Mouse (Mus musculus): Measurements from ENCODE around the gene Rpl3l. TPM values are rescaled to one million over a fixed set of nuclear protein-coding genes. Genes with fewer than 3 reads are reported as not detected.
"Not testable (repeated sequence)": the region's sequence is repeated elsewhere in the genome, so short reads cannot be mapped to it uniquely, and the experiment has no call there.

Rpl3l gene
- polyA plus RNA-seq, 1 experiment from 2014 or later, result not detected

- WGBS (ENCODE audit: insufficient replicate concordance), result under 1% methylated on average over 61 of the region's 61 CpGs
- peaks cover 57% of the 10 kb centered on the region for H3K36me3 ChIP-seq
- no peaks in the 10 kb centered on the region for H3K27me3 ChIP-seq
- DNase-seq (peak; percentile 97), ATAC-seq (ENCODE audit: low read depth) (peak; percentile 93)
- no peaks in the 10 kb centered on the region for H3K9me3 ChIP-seq (replicated peaks)
- peaks cover 51% of the 10 kb centered on the region for H3K4me1 ChIP-seq (replicated peaks)
- H3K9ac ChIP-seq, result peak overlapping the region; percentile 91
- H3K4me3 ChIP-seq (replicated peaks), result peak overlapping the region; percentile 82
- peak overlapping the region; percentile 84 for H3K27ac ChIP-seq
- H3K4me2 ChIP-seq, result peak overlapping the region; percentile 87
These were observed 8.0 kb upstream of the Rpl3l start for GRCm38 (mm10) chr17:24719494-24720222.

- Histone ChIP-seq H3K4me1 (replicated peaks) (peaks cover 52% of the 10 kb centered on the region), H3K9ac (peak overlapping the region; percentile 91), H3K4me3 (replicated peaks) (peak overlapping the region; percentile 82), H3K36me3 (peaks cover 51% of the 10 kb centered on the region), H3K27ac (peak overlapping the region; percentile 84), H3K4me2 (peak overlapping the region; percentile 87)
- DNase-seq; H3K9me3 ChIP-seq (replicated peaks); ATAC-seq (ENCODE audit: low read depth); H3K27me3 ChIP-seq: not testable (repeated sequence)
- 0% methylated on average over 11 of the region's 11 CpGs for WGBS (ENCODE audit: insufficient replicate concordance)
These were observed 7.0 kb upstream of the Rpl3l start for GRCm38 (mm10) chr17:24720616-24721015.

DNA sequence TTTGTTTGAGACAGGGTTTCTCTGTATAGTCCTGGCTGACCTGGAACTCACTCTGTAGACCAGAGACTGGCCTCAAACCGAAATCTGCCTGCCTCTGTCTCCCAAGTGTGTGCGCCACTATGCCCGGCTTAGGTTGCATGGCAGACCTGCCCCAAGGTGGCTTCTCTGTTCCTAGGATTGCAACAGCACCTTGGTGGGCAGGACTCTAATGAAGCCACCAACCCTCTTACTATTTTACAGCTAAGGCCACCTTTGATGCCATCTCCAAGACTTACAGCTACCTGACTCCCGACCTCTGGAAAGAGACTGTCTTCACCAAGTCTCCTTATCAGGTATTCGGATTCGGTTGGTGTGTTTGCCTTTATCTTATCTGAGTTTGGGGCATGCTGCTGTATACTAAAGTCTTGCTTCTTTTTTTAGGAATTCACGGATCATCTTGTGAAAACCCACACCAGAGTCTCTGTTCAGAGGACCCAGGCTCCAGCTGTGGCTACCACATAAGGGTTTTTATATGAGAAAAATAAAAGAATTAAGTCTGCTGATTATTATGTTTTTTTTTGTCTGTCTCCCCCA is 6.2 kb upstream of the Rpl3l start:
- DNase-seq, result peak; percentile 21
- WGBS (ENCODE audit: insufficient replicate concordance), result 11% methylated on average over 7 of the region's 7 CpGs
- ATAC-seq (ENCODE audit: low read depth); H3K9me3 ChIP-seq (replicated peaks); H3K27me3 ChIP-seq: not testable (repeated sequence)
- Histone ChIP-seq H3K27ac (peak overlapping the region; percentile 89), H3K9ac (peak overlapping the region; percentile 91), H3K4me3 (replicated peaks) (peak overlapping the region; percentile 82), H3K4me2 (peak overlapping the region; percentile 87), H3K36me3 (peaks cover 43% of the 10 kb centered on the region), H3K4me1 (replicated peaks) (peaks cover 58% of the 10 kb centered on the region)

DNA sequence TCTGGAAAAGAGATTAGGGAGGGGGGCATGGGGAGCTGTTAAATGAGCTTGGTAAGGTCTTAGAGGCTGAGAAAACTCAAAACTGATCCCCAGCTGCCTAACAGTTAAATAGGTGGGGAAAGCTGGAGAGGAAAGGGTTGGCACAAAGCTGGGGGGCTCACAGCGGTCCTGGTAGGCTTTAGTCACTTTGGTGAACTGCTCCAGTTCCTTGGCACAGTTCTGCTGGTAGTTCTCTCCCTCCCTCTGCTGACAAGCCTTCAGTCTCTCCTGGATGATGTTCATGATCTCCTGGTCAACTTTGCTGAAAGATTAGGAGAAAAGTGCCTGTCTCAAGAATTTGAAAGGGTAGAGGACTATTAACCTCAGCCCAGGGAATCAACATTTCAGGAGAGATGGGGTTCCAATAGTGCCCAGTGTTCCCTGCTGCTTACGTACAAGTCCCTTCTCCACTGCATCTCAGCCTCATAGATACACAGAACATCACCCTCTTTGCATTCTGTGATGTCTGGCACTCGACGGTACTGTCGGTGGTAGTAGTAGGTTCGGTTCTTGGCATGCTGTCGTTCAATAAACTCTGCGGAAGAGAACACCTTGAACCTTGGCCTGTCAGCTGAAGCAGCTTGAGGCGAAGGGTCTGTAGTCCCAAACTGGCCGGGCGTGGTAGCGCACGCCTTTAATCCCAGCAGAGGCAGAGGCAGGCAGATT is 5.2 kb upstream of the Rpl3l start:
- no peak for ATAC-seq (ENCODE audit: low read depth)
- Histone ChIP-seq H3K9me3 (replicated peaks) (no peaks in the 10 kb centered on the region), H3K36me3 (peaks cover 34% of the 10 kb centered on the region), H3K4me1 (replicated peaks) (peaks cover 58% of the 10 kb centered on the region), H3K4me3 (replicated peaks) (peak overlapping the region; percentile 82), H3K27me3 (no peaks in the 10 kb centered on the region), H3K9ac (peak overlapping the region; percentile 91), H3K27ac (peak overlapping the region; percentile 89), H3K4me2 (peak overlapping the region; percentile 87)
- DNase-seq, result peak; percentile 30
- 14% methylated on average over 13 of the region's 13 CpGs for WGBS (ENCODE audit: insufficient replicate concordance)

DNA sequence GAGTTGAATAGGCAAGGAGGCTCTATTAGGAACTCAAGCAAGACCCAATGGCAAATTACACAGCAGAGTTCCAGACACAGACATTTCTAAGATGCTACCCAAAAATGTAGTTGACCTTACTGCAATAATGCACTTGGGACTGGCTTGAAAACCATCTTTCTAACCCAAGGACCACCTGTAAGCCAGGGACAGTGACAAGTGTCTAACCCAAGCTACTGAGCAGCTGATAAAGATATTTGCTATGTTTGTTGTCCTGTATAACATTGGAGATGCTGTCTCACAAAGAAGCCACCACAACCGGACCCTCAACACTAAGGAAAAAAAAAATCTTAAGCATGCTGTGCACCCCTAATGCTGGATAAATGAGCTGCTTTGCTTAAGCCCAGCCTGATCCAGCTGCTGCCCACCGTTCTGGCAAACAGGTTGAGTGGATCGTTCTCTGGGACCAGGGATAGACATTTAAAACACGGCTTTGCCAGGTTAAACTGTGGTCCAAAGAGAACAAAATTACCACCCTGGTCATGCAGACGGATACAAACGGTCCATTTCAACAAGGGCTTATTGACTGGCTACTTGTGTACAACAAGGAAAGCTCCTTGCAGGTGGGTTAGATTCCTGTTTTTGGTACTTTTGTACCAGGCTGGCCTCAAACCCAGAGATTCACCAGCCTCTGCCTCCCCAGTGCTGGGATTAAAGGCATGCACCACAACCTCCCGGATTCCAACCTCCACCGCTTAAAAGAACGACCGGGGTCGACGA is 4.3 kb upstream of the Rpl3l start:
- under 1% methylated on average over 12 of the region's 12 CpGs for WGBS (ENCODE audit: insufficient replicate concordance)
- DNase-seq (no peak), ATAC-seq (ENCODE audit: low read depth) (no peak)
- H3K9ac ChIP-seq, result peak overlapping the region; percentile 91
- peaks cover 24% of the 10 kb centered on the region for H3K36me3 ChIP-seq
- H3K4me1 ChIP-seq (replicated peaks), result peaks cover 48% of the 10 kb centered on the region
- H3K27me3 ChIP-seq, result 0 out of 2 replicates have a peak, but pooled peaks cover 9% of the 10 kb centered on the region
- H3K4me3 ChIP-seq (replicated peaks), result peak overlapping the region; percentile 82
- no peaks in the 10 kb centered on the region for H3K9me3 ChIP-seq (replicated peaks)
- peak overlapping the region; percentile 89 for H3K27ac ChIP-seq
- H3K4me2 ChIP-seq, result peak overlapping the region; percentile 87

DNA sequence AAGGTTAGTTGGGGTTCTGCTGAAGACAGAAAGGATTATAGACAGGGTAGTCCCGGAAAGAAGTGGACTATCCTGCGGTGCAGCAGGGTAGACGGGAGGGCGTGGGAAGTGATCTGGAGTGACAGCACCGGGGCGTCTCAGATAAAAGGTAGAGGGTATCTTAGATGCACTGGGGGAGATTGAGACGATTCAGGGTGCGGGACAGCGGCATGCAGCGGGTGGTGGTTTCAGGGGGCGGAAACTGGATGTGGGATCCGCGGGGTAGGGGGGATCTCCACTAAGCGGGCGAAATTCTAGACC is 3.8 kb upstream of the Rpl3l start:
- H3K27me3 ChIP-seq, result 0 out of 2 replicates have a peak, but pooled peaks cover 13% of the 10 kb centered on the region
- ATAC-seq (ENCODE audit: low read depth), result peak; percentile 61
- DNase-seq, result no peak
- under 1% methylated on average over 15 of the region's 15 CpGs for WGBS (ENCODE audit: insufficient replicate concordance)
- H3K27ac ChIP-seq, result peak overlapping the region; percentile 89
- peaks cover 43% of the 10 kb centered on the region for H3K4me1 ChIP-seq (replicated peaks)
- H3K4me3 ChIP-seq (replicated peaks), result peak overlapping the region; percentile 82
- peaks cover 21% of the 10 kb centered on the region for H3K36me3 ChIP-seq
- peak overlapping the region; percentile 91 for H3K9ac ChIP-seq
- peak overlapping the region; percentile 87 for H3K4me2 ChIP-seq
- no peaks in the 10 kb centered on the region for H3K9me3 ChIP-seq (replicated peaks)

DNA sequence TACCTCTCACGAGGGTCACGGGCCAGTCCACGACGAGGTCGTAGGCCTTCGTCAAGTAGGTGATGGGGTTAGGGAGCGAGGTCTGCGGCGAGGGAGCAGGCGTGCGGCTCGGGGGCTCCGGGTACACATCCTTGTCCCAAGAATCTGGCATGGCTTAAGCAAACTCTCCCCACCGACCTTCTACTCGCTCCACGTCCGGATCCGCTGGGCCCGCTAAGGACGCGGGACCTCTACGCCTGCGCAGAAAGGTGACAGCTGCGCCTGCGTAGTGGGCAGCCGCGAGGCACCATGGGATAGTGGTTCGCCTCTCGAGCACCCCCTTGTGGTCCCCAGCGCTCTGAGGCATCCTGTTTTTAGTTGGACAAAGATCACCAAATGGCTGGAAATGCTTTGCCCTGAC is 3.4 kb upstream of the Rpl3l start, which contains the start of gene Ndufb10:
Gene Ndufb10 (minus strand): TSS at position 295 of the 400 bp plus-strand sequence.
- peaks cover 21% of the 10 kb centered on the region for H3K36me3 ChIP-seq
- peak within 1 kb of the TSS; percentile 82 for H3K4me3 ChIP-seq (replicated peaks)
- ATAC-seq (ENCODE audit: low read depth) (peak; percentile 74), DNase-seq (peak; percentile 92)
- H3K4me1 ChIP-seq (replicated peaks), result peaks cover 40% of the 10 kb centered on the region
- H3K9me3 ChIP-seq (replicated peaks), result no peaks in the 10 kb centered on the region
- WGBS (ENCODE audit: insufficient replicate concordance), result under 1% methylated on average over 30 of the region's 30 CpGs
- H3K9ac ChIP-seq, result peak within 1 kb of the TSS; percentile 91
- H3K27me3 ChIP-seq, result 0 out of 2 replicates have a peak, but pooled peaks cover 13% of the 10 kb centered on the region
- H3K4me2 ChIP-seq, result peak within 1 kb of the TSS; percentile 87
- peak within 1 kb of the TSS; percentile 89 for H3K27ac ChIP-seq

- 61% methylated on average over 3 of the region's 3 CpGs for WGBS (ENCODE audit: insufficient replicate concordance)
- H3K27me3 ChIP-seq, result 0 out of 2 replicates have a peak, but pooled peaks cover 14% of the 10 kb centered on the region
- H3K4me1 ChIP-seq (replicated peaks), result peaks cover 37% of the 10 kb centered on the region
- no peak overlapping the region for H3K9ac ChIP-seq
- peaks cover 18% of the 10 kb centered on the region for H3K36me3 ChIP-seq
- H3K4me2 ChIP-seq, result no peak overlapping the region
- no peak overlapping the region for H3K4me3 ChIP-seq (replicated peaks)
- DNase-seq (no peak), ATAC-seq (ENCODE audit: low read depth) (no peak)
- H3K27ac ChIP-seq, result no peak overlapping the region
- no peaks in the 10 kb centered on the region for H3K9me3 ChIP-seq (replicated peaks)
These were observed 1.8 kb upstream of the Rpl3l start for GRCm38 (mm10) chr17:24725637-24726390.

DNA sequence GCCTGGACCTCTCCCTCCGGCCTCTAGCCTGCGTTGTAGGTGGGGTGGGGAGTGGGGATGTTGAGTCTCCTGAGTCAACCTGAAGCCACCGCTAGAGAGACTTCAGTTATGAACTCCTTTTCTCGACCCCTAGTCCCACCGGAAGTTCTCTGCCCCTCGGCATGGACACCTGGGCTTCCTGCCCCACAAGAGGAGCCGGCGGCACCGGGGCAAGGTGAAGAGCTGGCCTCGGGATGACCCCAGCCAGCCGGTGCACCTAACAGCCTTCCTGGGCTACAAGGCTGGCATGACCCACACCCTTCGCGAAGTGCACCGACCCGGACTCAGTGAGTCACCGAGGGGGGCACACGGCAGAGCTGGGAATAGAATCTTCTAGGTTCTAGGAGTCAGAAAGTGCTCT is 564 bp downstream of the Rpl3l start:
- H3K9ac ChIP-seq, result no peak overlapping the region
- no peak overlapping the region for H3K27ac ChIP-seq
- no peak overlapping the region for H3K4me3 ChIP-seq (replicated peaks)
- no peak for DNase-seq
- H3K4me2 ChIP-seq, result no peak overlapping the region
- peaks cover 15% of the 10 kb centered on the region for H3K4me1 ChIP-seq (replicated peaks)
- WGBS (ENCODE audit: insufficient replicate concordance), result 63% methylated on average over 17 of the region's 17 CpGs
- H3K36me3 ChIP-seq, result no peaks in the 10 kb centered on the region
- no peak for ATAC-seq (ENCODE audit: low read depth)
- H3K27me3 ChIP-seq, result 0 out of 2 replicates have a peak, but pooled peaks cover 16% of the 10 kb centered on the region
- H3K9me3 ChIP-seq (replicated peaks), result no peaks in the 10 kb centered on the region

- DNase-seq (no peak), ATAC-seq (ENCODE audit: low read depth) (no peak)
- Histone ChIP-seq H3K36me3 (no peaks in the 10 kb centered on the region), H3K4me3 (replicated peaks) (no peak overlapping the region), H3K4me2 (no peak overlapping the region), H3K9me3 (replicated peaks) (no peaks in the 10 kb centered on the region), H3K27me3 (0 out of 2 replicates have a peak, but pooled peaks cover 16% of the 10 kb centered on the region), H3K4me1 (replicated peaks) (peaks cover 10% of the 10 kb centered on the region), H3K27ac (no peak overlapping the region), H3K9ac (no peak overlapping the region)
- WGBS (ENCODE audit: insufficient replicate concordance), result 73% methylated on average over 6 of the region's 6 CpGs
These were observed 1.4 kb downstream of the Rpl3l start for GRCm38 (mm10) chr17:24729067-24729466.
